Mouse (Mus musculus) MEL (cell line): ENCODE measurements around the gene Il31. TPM values are rescaled to one million over a fixed set of nuclear protein-coding genes. Genes with fewer than 3 reads are reported as not detected.

Experiments used
- DNase-seq: peaks from one replicate; pipeline ENCODE4 v3.0.0; 2011; ENCODE audit warnings: low read depth, low spot score
- H3K27ac ChIP-seq: 2 replicates; pipeline ENCODE4 v1.5.1; 2012; ENCODE audit warnings: low read depth, mild to moderate bottlenecking, control low read depth, low read length, moderate library complexity; ENCODE audit not compliant: control insufficient read depth
- H3K27me3 ChIP-seq, 2 experiments: fragments of 150-350 bp in 1 of 2; sonication (generic) in 1 of 2; 2 replicates each; pipeline ENCODE4 v1.6.1; 2012; ENCODE audit warnings: low read length in 2 of 2, mild to moderate bottlenecking in 2 of 2, improper control_type of control experiment in 1 of 2, moderate library complexity in 1 of 2; ENCODE audit not compliant: insufficient read depth in 2 of 2, control insufficient read depth in 1 of 2
- H3K36me3 ChIP-seq, 2 experiments: 2 replicates each; pipeline ENCODE4 v1.6.1; 2012 to 2014; ENCODE audit warnings: low read length in 2 of 2, improper control_type of control experiment in 1 of 2, inconsistent platforms in 1 of 2, mild to moderate bottlenecking in 1 of 2; ENCODE audit not compliant: insufficient read depth in 2 of 2, control insufficient read depth in 1 of 2
- H3K4me1 ChIP-seq, 2 experiments: fragments of 150-350 bp in 1 of 2; sonication (generic) in 1 of 2; 2 replicates each; pipeline ENCODE4 v1.6.1; 2012; ENCODE audit warnings: low read length in 2 of 2, improper control_type of control experiment in 1 of 2, mild to moderate bottlenecking in 1 of 2; ENCODE audit not compliant: insufficient read depth in 2 of 2, control insufficient read depth in 1 of 2
- H3K4me3 ChIP-seq, 2 experiments: fragments of 150-350 bp in 1 of 2; sonication (generic) in 1 of 2; 2 replicates each; pipeline ENCODE4 v1.5.1; 2012; ENCODE audit warnings: low read depth in 2 of 2, low read length in 2 of 2, mild to moderate bottlenecking in 2 of 2, moderate library complexity in 2 of 2, control low read depth in 1 of 2, improper control_type of control experiment in 1 of 2; ENCODE audit not compliant: control insufficient read depth in 1 of 2, insufficient read depth in 1 of 2
- H3K79me2 ChIP-seq: 2 replicates; pipeline ENCODE4 v1.6.1; 2012; ENCODE audit warnings: mild to moderate bottlenecking, low read length, moderate library complexity; ENCODE audit not compliant: control insufficient read depth, poor library complexity, insufficient read depth
- H3K9ac ChIP-seq: 2 replicates; pipeline ENCODE4 v1.6.1; 2012; ENCODE audit warnings: low read depth, mild to moderate bottlenecking, control low read depth, low read length, moderate library complexity; ENCODE audit not compliant: control insufficient read depth, poor library complexity, severe bottlenecking
- H3K9me3 ChIP-seq: fragments of 150-350 bp; sonication (generic); replicated peaks from 2 replicates; pipeline ENCODE4 v1.6.1; 2012; ENCODE audit warnings: mild to moderate bottlenecking, low read length, improper control_type of control experiment, moderate library complexity; ENCODE audit not compliant: insufficient read depth
- CHD2 ChIP-seq: IDR thresholded peaks from 2 replicates; pipeline ENCODE4 v1.6.1; 2011; ENCODE audit warnings: low read length, improper control_type of control experiment
- CTCF ChIP-seq, 3 experiments: IDR thresholded peaks in 2 of 3; conservative IDR thresholded peaks in 1 of 3; 2 replicates each; pipeline ENCODE4 v1.5.1; 2011 to 2012; ENCODE audit warnings: low read length in 3 of 3, low read depth in 2 of 3, mild to moderate bottlenecking in 2 of 3, improper control_type of control experiment in 1 of 3, inconsistent platforms in 1 of 3, mixed read lengths in 1 of 3, moderate library complexity in 1 of 3; ENCODE audit not compliant: control insufficient read depth in 1 of 3, insufficient read depth in 1 of 3, poor library complexity in 1 of 3, severe bottlenecking in 1 of 3
- ELF1 ChIP-seq: IDR thresholded peaks from 2 replicates; pipeline ENCODE4 v1.6.1; 2014; ENCODE audit warnings: low read depth, mild to moderate bottlenecking, inconsistent platforms, low read length, improper control_type of control experiment, moderate library complexity
- ETS1 ChIP-seq: IDR thresholded peaks from 2 replicates; pipeline ENCODE4 v1.6.1; 2012; ENCODE audit warnings: low read depth, mild to moderate bottlenecking, inconsistent platforms, low read length, improper control_type of control experiment, moderate library complexity
- GATA1 ChIP-seq: IDR thresholded peaks from 2 replicates; pipeline ENCODE4 v1.6.1; 2011; ENCODE audit warnings: low read depth, low read length, improper control_type of control experiment
- KAT2A ChIP-seq: conservative IDR thresholded peaks from 2 replicates; pipeline ENCODE4 v1.6.1; 2012; ENCODE audit warnings: low read depth, low read length, improper control_type of control experiment, inconsistent platforms
- MAFK ChIP-seq: IDR thresholded peaks from 2 replicates; pipeline ENCODE4 v1.6.1; 2011; ENCODE audit warnings: low read depth, mild to moderate bottlenecking, low read length, improper control_type of control experiment, borderline replicate concordance
- MAX ChIP-seq: IDR thresholded peaks from 2 replicates; pipeline ENCODE4 v1.6.1; 2011; ENCODE audit warnings: low read length, improper control_type of control experiment
- MXI1 ChIP-seq: IDR thresholded peaks from 2 replicates; pipeline ENCODE4 v1.6.1; 2011; ENCODE audit warnings: mild to moderate bottlenecking, low read depth, low read length, improper control_type of control experiment
- MYB ChIP-seq: IDR thresholded peaks from 2 replicates; pipeline ENCODE4 v1.6.1; 2011; ENCODE audit warnings: mild to moderate bottlenecking, low read depth, low read length, improper control_type of control experiment
- NELFE ChIP-seq: IDR thresholded peaks from 2 replicates; pipeline ENCODE4 v1.6.1; 2011; ENCODE audit warnings: low read depth, low read length, improper control_type of control experiment
- NRF1 ChIP-seq: IDR thresholded peaks from 2 replicates; pipeline ENCODE4 v1.6.1; 2014; ENCODE audit warnings: low read depth, mild to moderate bottlenecking, inconsistent platforms, low read length, improper control_type of control experiment, moderate library complexity; ENCODE audit not compliant: poor library complexity, insufficient read depth, severe bottlenecking
- RAD21 ChIP-seq: IDR thresholded peaks from 2 replicates; pipeline ENCODE4 v1.6.1; 2011; ENCODE audit warnings: mild to moderate bottlenecking, low read depth, low read length, improper control_type of control experiment
- RCOR1 ChIP-seq: IDR thresholded peaks from 2 replicates; pipeline ENCODE4 v1.6.1; 2012; ENCODE audit warnings: low read depth, mild to moderate bottlenecking, inconsistent platforms, low read length, improper control_type of control experiment
- SMC3 ChIP-seq: IDR thresholded peaks from 2 replicates; pipeline ENCODE4 v1.6.1; 2011; ENCODE audit warnings: low read depth, low read length, improper control_type of control experiment
- TBP ChIP-seq: IDR thresholded peaks from 2 replicates; pipeline ENCODE4 v1.8.0; 2011; ENCODE audit warnings: low read depth, low read length, improper control_type of control experiment
- UBTF ChIP-seq: IDR thresholded peaks from 2 replicates; pipeline ENCODE4 v1.6.1; 2012; ENCODE audit warnings: low read depth, mild to moderate bottlenecking, inconsistent platforms, low read length, improper control_type of control experiment, moderate library complexity, borderline replicate concordance; ENCODE audit not compliant: insufficient read depth
- ZC3H11A ChIP-seq: IDR thresholded peaks from 2 replicates; pipeline ENCODE4 v1.6.1; 2012; ENCODE audit warnings: low read depth, mild to moderate bottlenecking, inconsistent platforms, low read length, improper control_type of control experiment
- ZNF384 ChIP-seq: IDR thresholded peaks from 2 replicates; pipeline ENCODE4 v1.6.1; 2012; ENCODE audit warnings: low read depth, mild to moderate bottlenecking, inconsistent platforms, low read length, improper control_type of control experiment
- polyA plus RNA-seq, 2 experiments: library from polyadenylated mRNA; stranded (reverse) in 1 of 2; unstranded in 1 of 2; fragments of >175 nt in 1 of 2; fragments of >200 nt in 1 of 2; gene quantifications; 2 replicates each; pipeline versions ENCODE4 v1.2.1 to v1.2.4; 2012; ENCODE audit warnings: low replicate concordance in 2 of 2, low read depth in 1 of 2; ENCODE audit not compliant: insufficient read length in 2 of 2, insufficient read depth in 1 of 2, missing spikeins in 1 of 2
- total RNA-seq: library from RNA; depleted of rRNA; stranded (reverse); fragments of 300-350 nt; gene quantifications from 2 replicates; pipeline ENCODE4 v1.2.3, GENCODE M21; 2012

Gene Il31
- total and polyA plus RNA-seq, 3 experiments = not detected

GRCm38 (mm10) chr5:123499717-123500116 lies 10.4 kb upstream of the Il31 start:
- no peak overlapping the region for H3K9ac ChIP-seq
- DNase-seq = peak; percentile 56

GRCm38 (mm10) chr5:123489935-123490334 lies 646 bp upstream of the Il31 start:
- no peak overlapping the region for H3K27ac ChIP-seq
- no peaks in the 10 kb centered on the region for H3K79me2 ChIP-seq
- H3K27me3 ChIP-seq = no peaks in the 10 kb centered on the region; a peak in 2 of 4 replicates
- TF ChIP-seq ETS1 (no peak), RCOR1 (no peak), MAX (no peak), NRF1 (no peak), NELFE (no peak), RAD21 (no peak), KAT2A (no peak), GATA1 (no peak), ELF1 (no peak), SMC3 (no peak), ZNF384 (no peak), TBP (no peak)
- no peak for DNase-seq
- no peaks in the 10 kb centered on the region for H3K36me3 ChIP-seq
- no peaks in the 10 kb centered on the region for H3K4me1 ChIP-seq
- H3K9me3 ChIP-seq = no peaks in the 10 kb centered on the region
- no peak overlapping the region for H3K9ac ChIP-seq
- H3K4me3 ChIP-seq = no peak overlapping the region

More at GRCm38 (mm10) chr5:123499717-123500116, 10.4 kb upstream of the Il31 start:
- no peaks in the 10 kb centered on the region for H3K9me3 ChIP-seq
- no peaks in the 10 kb centered on the region for H3K36me3 ChIP-seq
- H3K4me1 ChIP-seq = peaks cover 0 to 4% of the 10 kb centered on the region in 2 experiments; a peak in 1 of 4 replicates
- H3K27me3 ChIP-seq = no peaks in the 10 kb centered on the region
- H3K79me2 ChIP-seq = no peaks in the 10 kb centered on the region
- no peak overlapping the region for H3K27ac ChIP-seq
- TF ChIP-seq MAFK = no peak
- peak; percentile 70 for TF ChIP-seq SMC3
- no peak for TF ChIP-seq MYB
- no peak for TF ChIP-seq MXI1
- no peak for TF ChIP-seq UBTF
- no peak for TF ChIP-seq CHD2
- TF ChIP-seq CTCF (IDR thresholded peaks at IDR 0.05 in 2 of 3, conservative IDR thresholded peaks at IDR 0.05 in 1 of 3; ENCODE audit: control insufficient read depth in 1 of 3, insufficient read depth in 1 of 3, low read depth in 2 of 3, low read length in 3 of 3, poor library complexity in 1 of 3, severe bottlenecking in 1 of 3) = peak; percentile 51 to 77 (median 57)
- TF ChIP-seq ZC3H11A = peak; percentile 71
- TF ChIP-seq NRF1 = no peak
- TF ChIP-seq RAD21 = peak; percentile 82
- no peak overlapping the region for H3K4me3 ChIP-seq
